Mouse (Mus musculus) cerebellum, adult 8-10 months (tissue): ENCODE measurements at regions not wholly inside any gene's neighbourhood (a gene's known extent, or its start where the extent isn't known, plus 50 kb on each side); places are given as distances from the start of the nearest gene placed in this dataset.

Source experiments
- DNase-seq: peaks from one replicate; pipeline ENCODE4 v3.0.0; 2022

- no peak for DNase-seq
Measured at GRCm38 (mm10) chr13:106738011-106738410, 198.7 kb downstream of the Ipo11 start.

GRCm38 (mm10) chr13:106734323-106734722, 202.4 kb downstream of the Ipo11 start:
- no peak for DNase-seq

- DNase-seq, result no peak
Measured at GRCm38 (mm10) chr13:106732906-106733305, 203.9 kb downstream of the Ipo11 start.

GRCm38 (mm10) chr13:106723315-106723714, 213.4 kb downstream of the Ipo11 start:
- no peak for DNase-seq

GRCm38 (mm10) chr13:106721167-106721566, 215.6 kb downstream of the Ipo11 start:
- no peak for DNase-seq

GRCm38 (mm10) chr13:106715771-106716170, 221.0 kb downstream of the Ipo11 start:
- peak; percentile 4 for DNase-seq

GRCm38 (mm10) chr13:106715234-106715633, 221.5 kb downstream of the Ipo11 start:
- no peak for DNase-seq

- no peak for DNase-seq
Measured at GRCm38 (mm10) chr13:106710580-106710979, 226.2 kb downstream of the Ipo11 start.

GRCm38 (mm10) chr13:106700376-106700775, 236.4 kb downstream of the Ipo11 start:
- no peak for DNase-seq

GRCm38 (mm10) chr13:106699957-106700356, 236.8 kb downstream of the Ipo11 start:
- no peak for DNase-seq

GRCm38 (mm10) chr13:106691787-106692571, 244.8 kb downstream of the Ipo11 start:
- DNase-seq, result no peak

- no peak for DNase-seq
Measured at GRCm38 (mm10) chr13:106690125-106690524, 246.6 kb downstream of the Ipo11 start.

- no peak for DNase-seq
Measured at GRCm38 (mm10) chr13:106689618-106690017, 247.1 kb downstream of the Ipo11 start.

GRCm38 (mm10) chr13:106689051-106689450, 247.7 kb downstream of the Ipo11 start:
- DNase-seq, result no peak

GRCm38 (mm10) chr13:106669665-106670064, 267.1 kb downstream of the Ipo11 start:
- DNase-seq, result no peak

GRCm38 (mm10) chr13:106662195-106662594, 274.6 kb downstream of the Ipo11 start:
- no peak for DNase-seq

- no peak for DNase-seq
Measured at GRCm38 (mm10) chr13:106649363-106649762, 287.4 kb downstream of the Ipo11 start.

- DNase-seq, result no peak
Measured at GRCm38 (mm10) chr13:106643302-106643975, 293.3 kb downstream of the Ipo11 start.

- no peak for DNase-seq
Measured at GRCm38 (mm10) chr13:106638706-106639385, 297.9 kb downstream of the Ipo11 start.

- no peak for DNase-seq
Measured at GRCm38 (mm10) chr13:106591729-106592128, 345.0 kb downstream of the Ipo11 start.

- DNase-seq, result no peak
Measured at GRCm38 (mm10) chr13:106567658-106568359, 368.9 kb downstream of the Ipo11 start.

GRCm38 (mm10) chr13:106562588-106562987, 374.2 kb downstream of the Ipo11 start:
- no peak for DNase-seq

GRCm38 (mm10) chr13:106562161-106562560, 374.6 kb downstream of the Ipo11 start:
- DNase-seq, result peak; percentile 21
